Mouse (Mus musculus) lung, adult 2 months (tissue): Measurements from ENCODE around the gene Gm6169.

Experiments used
- CTCF ChIP-seq: fragments of 200-500 bp; IDR thresholded peaks from 2 replicates; pipeline ENCODE4 v1.5.1; 2011; ENCODE audit warnings: mild to moderate bottlenecking, low read length, control low read depth; ENCODE audit not compliant: insufficient read depth
- POLR2A ChIP-seq: fragments of 200-500 bp; IDR thresholded peaks from 2 replicates; pipeline ENCODE4 v1.6.1; 2011; ENCODE audit warnings: low read depth, mild to moderate bottlenecking, control low read depth, low read length, borderline replicate concordance; ENCODE audit errors: extremely low read depth

GRCm38 (mm10) chr13:97109046-97109445, 10.0 kb upstream of the Gm6169 start:
- TF ChIP-seq CTCF: no peak
- no peak for TF ChIP-seq POLR2A
